Mouse (Mus musculus): ENCODE measurements around the gene Cartpt.

- TF ChIP-seq CTCF (IDR thresholded peaks at IDR 0.05; ENCODE audit: insufficient read depth, low read depth, low read length) (no peak), POLR2A (IDR thresholded peaks at IDR 0.05; ENCODE audit: insufficient read depth, low read depth, low read length) (no peak)
Observed at GRCm38 (mm10) chr13:99932406-99932805, 31.5 kb upstream of the Cartpt start.
